Mouse (Mus musculus) hindbrain, embryonic 10.5 days (tissue): ENCODE results near the gene Il6ra. TPM values are rescaled to one million over a fixed set of nuclear protein-coding genes. Genes with fewer than 3 reads are reported as not detected.

Experiments used
- DNase-seq: peaks from one replicate; pipeline ENCODE4 v3.0.0-alpha.2; 2017; ENCODE audit warnings: low spot score
- H3K27ac ChIP-seq: fragments of 300-500 bp; sonication (generic); 2 replicates; pipeline ENCODE4 v1.5.1; 2016; ENCODE audit warnings: mild to moderate bottlenecking, moderate library complexity
- H3K27me3 ChIP-seq: fragments of 300-500 bp; sonication (generic); 2 replicates; pipeline ENCODE4 v1.6.1; 2016; ENCODE audit warnings: mild to moderate bottlenecking; ENCODE audit not compliant: poor library complexity, insufficient read depth, severe bottlenecking
- H3K36me3 ChIP-seq: fragments of 300-500 bp; sonication (generic); 2 replicates; pipeline ENCODE4 v1.6.1; 2016; ENCODE audit warnings: mild to moderate bottlenecking, moderate library complexity
- H3K4me1 ChIP-seq: fragments of 300-500 bp; sonication (generic); replicated peaks from 2 replicates; pipeline ENCODE4 v1.6.1; 2016; ENCODE audit warnings: mild to moderate bottlenecking
- H3K4me3 ChIP-seq: fragments of 300-500 bp; sonication (generic); 2 replicates; pipeline ENCODE4 v1.5.1; 2016; ENCODE audit warnings: mild to moderate bottlenecking, moderate library complexity
- H3K9me3 ChIP-seq: fragments of 300-500 bp; sonication (generic); 2 replicates; pipeline ENCODE4 v1.6.1; 2016; ENCODE audit warnings: mild to moderate bottlenecking, moderate library complexity
- WGBS: fragments of 180-500 bp; shearing (Covaris S2); methylation state at CpG from one replicate; pipeline ENCODE4 v1.1.7; 2016; 5-methylcytosine and 5-hydroxymethylcytosine counted together
- polyA plus RNA-seq: library from polyadenylated mRNA; unstranded; fragments of >200 nt; fragmentation: Nextera tagmentation; extraction: Ambion mirVana; gene quantifications from 2 replicates; pipeline ENCODE4 v1.2.1, GENCODE M21; 2016

The Il6ra gene
- 0.52 and 1.5 TPM in 2 replicates for polyA plus RNA-seq

- Histone ChIP-seq H3K36me3 (no peaks in the 10 kb centered on the region), H3K27ac (peak within 1 kb of the TSS; percentile 75), H3K4me1 (peaks cover 17% of the 10 kb centered on the region), H3K9me3 (no peaks in the 10 kb centered on the region), H3K27me3 (peaks cover 57% of the 10 kb centered on the region), H3K4me3 (peak within 1 kb of the TSS; percentile 61)
- peak; percentile 74 for DNase-seq
- 2% methylated on average over 75 of the region's 75 CpGs for WGBS
Observed at GRCm38 (mm10) chr3:89912543-89913391, at the start of gene Il6ra. Il6ra (minus strand) TSS chr3:89913196.

- Histone ChIP-seq H3K4me3 (peak overlapping the region; percentile 98), H3K27me3 (no peaks in the 10 kb centered on the region), H3K4me1 (peaks cover 66% of the 10 kb centered on the region), H3K9me3 (no peaks in the 10 kb centered on the region), H3K27ac (peak overlapping the region; percentile 97), H3K36me3 (peaks cover 46% of the 10 kb centered on the region)
- WGBS = 13% methylated on average over 14 of the region's 14 CpGs
- peak; percentile 45 for DNase-seq
Observed at GRCm38 (mm10) chr3:89962059-89962750, 49.2 kb upstream of the Il6ra start.

GRCm38 (mm10) chr3:89961436-89961835, 48.4 kb upstream of the Il6ra start:
- H3K27me3 ChIP-seq = no peaks in the 10 kb centered on the region
- peaks cover 66% of the 10 kb centered on the region for H3K4me1 ChIP-seq
- 59% methylated on average over 4 of the region's 4 CpGs for WGBS
- no peaks in the 10 kb centered on the region for H3K9me3 ChIP-seq
- peak overlapping the region; percentile 98 for H3K4me3 ChIP-seq
- DNase-seq = no peak
- H3K27ac ChIP-seq = peak overlapping the region; percentile 97; the same call in 1 of the 2 replicates
- H3K36me3 ChIP-seq = peaks cover 53% of the 10 kb centered on the region

DNA sequence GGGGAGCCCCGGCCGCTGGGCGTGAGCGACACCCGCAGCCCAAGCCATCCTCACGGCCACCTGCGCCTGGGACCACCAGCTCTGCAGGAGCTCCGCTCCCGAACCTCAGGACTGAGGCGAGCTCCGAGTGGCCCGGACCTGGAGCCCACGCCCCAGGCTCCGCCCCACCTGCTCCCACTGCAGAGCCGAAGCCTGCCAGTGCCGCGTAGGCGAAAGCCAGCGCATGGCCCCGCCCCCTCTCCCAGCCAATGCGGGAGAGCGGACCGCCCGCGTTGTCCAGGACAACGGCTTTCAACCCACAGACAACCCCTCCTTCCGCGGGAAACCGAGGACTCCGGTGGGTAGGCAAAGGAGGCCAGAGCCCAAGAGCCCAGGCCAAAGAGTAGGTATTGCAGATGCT, 47.5 kb upstream of the Il6ra start:
- Histone ChIP-seq H3K9me3 (no peaks in the 10 kb centered on the region), H3K4me1 (peaks cover 64% of the 10 kb centered on the region), H3K27me3 (no peaks in the 10 kb centered on the region), H3K36me3 (peaks cover 53% of the 10 kb centered on the region), H3K4me3 (peak overlapping the region; percentile 98), H3K27ac (peak overlapping the region; percentile 87)
- DNase-seq = peak; percentile 91
- WGBS = under 1% methylated on average over 30 of the region's 30 CpGs

DNA sequence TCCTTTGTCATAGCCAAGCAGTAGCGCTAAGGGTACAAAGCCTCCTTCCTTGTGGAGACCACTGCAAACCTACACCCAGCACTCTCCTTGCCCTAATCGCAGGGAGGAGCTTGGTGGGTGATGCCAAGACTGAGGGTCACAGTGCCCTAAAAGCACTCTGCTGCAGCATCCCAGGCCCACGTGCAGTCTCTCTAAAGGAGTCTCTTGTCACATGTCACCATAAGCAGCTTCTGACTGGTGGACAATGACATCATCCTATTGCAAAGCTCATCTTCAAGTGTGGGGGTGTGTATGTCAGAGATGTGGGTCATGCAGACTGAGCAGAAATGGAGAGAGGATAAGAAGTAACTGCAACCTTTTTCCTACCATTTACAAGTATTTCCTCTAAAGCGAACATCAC, 46.4 kb upstream of the Il6ra start:
- no peaks in the 10 kb centered on the region for H3K9me3 ChIP-seq
- 0 out of 2 replicates have a peak overlapping the region, but pooled peaks have one; percentile 23 for H3K27ac ChIP-seq
- peak overlapping the region; percentile 98 for H3K4me3 ChIP-seq
- H3K4me1 ChIP-seq = peaks cover 54% of the 10 kb centered on the region
- peaks cover 53% of the 10 kb centered on the region for H3K36me3 ChIP-seq
- H3K27me3 ChIP-seq = no peaks in the 10 kb centered on the region
- 76% methylated on average over 4 of the region's 4 CpGs for WGBS
- DNase-seq = no peak

DNA sequence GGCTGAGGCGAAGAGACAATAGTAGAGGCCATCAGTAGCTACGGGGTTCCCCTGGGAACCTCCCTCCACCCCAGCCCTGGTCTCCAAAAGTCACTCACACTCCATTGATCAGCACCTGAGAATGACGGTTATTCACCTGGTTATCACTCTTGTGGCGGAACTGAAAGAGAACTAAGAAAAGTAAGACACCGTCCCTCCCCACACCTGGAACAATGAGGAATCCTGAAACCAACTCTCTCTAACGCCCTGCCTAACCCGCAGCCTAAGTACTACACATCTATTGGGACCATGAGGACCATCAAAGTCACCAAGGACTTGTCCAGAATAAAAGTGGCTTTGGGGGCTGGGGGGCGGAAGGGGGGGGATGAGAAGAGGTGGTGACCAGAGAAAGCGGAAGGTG, 44.9 kb upstream of the Il6ra start:
- H3K4me3 ChIP-seq = no peak overlapping the region
- no peak for DNase-seq
- no peaks in the 10 kb centered on the region for H3K9me3 ChIP-seq
- no peaks in the 10 kb centered on the region for H3K27me3 ChIP-seq
- peaks cover 67% of the 10 kb centered on the region for H3K36me3 ChIP-seq
- WGBS = 95% methylated on average over 9 of the region's 9 CpGs
- H3K27ac ChIP-seq = no peak overlapping the region
- peaks cover 41% of the 10 kb centered on the region for H3K4me1 ChIP-seq

GRCm38 (mm10) chr3:89956177-89956971, 43.4 kb upstream of the Il6ra start:
- 94% methylated on average over 7 of the region's 7 CpGs for WGBS
- no peak for DNase-seq

DNA sequence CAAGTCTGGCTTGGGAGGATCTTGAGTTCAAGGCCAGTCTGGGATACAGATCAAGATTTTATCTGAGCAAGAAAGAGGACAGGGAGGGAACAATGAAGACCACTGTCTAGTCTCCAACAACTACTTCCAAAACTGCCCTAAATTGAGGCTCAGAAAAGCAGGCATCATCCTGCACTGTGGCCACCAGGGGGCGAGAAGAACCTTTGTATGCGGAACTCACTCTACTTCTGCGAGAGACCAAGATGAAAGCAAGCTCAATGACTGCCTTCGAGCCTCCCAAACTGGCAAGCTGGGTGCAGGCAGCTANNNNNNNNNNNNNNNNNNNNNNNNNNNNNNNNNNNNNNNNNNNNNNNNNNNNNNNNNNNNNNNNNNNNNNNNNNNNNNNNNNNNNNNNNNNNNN, 40.4 kb upstream of the Il6ra start:
- WGBS = 11% methylated on average over 4 of the region's 4 CpGs
- H3K27me3 ChIP-seq = no peaks in the 10 kb centered on the region
- peaks cover 99% of the 10 kb centered on the region for H3K36me3 ChIP-seq
- DNase-seq = peak; percentile 76
- H3K4me1 ChIP-seq = no peaks in the 10 kb centered on the region
- H3K9me3 ChIP-seq = no peaks in the 10 kb centered on the region
- H3K4me3 ChIP-seq = no peak overlapping the region
- H3K27ac ChIP-seq = no peak overlapping the region

More at GRCm38 (mm10) chr3:89956177-89956971, 43.4 kb upstream of the Il6ra start:
- H3K36me3 ChIP-seq = peaks cover 82% of the 10 kb centered on the region
- no peak overlapping the region for H3K27ac ChIP-seq
- no peaks in the 10 kb centered on the region for H3K9me3 ChIP-seq
- no peaks in the 10 kb centered on the region for H3K27me3 ChIP-seq
- H3K4me1 ChIP-seq = peaks cover 26% of the 10 kb centered on the region
- H3K4me3 ChIP-seq = no peak overlapping the region

DNA sequence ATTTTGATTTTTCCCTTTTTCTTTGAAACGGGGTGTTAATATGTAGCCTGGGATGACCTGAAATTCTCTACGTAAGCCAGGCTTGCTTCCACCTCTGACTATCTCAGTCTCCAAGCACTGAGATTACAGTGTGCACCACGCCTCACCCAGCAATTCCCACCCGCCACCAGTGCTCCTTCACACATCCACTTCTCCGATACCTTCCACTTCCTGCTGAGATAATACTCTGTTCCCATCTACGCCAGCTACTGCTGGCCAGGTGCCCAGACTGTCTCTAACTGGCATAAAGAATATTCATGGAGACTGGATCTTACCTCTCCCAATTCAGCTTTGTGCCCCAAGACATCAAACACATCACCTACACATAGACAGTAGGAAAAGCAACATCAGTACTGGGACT, 35.7 kb upstream of the Il6ra start:
- no peaks in the 10 kb centered on the region for H3K27me3 ChIP-seq
- H3K27ac ChIP-seq = no peak overlapping the region
- no peak overlapping the region for H3K4me3 ChIP-seq
- WGBS = 96% methylated on average over 6 of the region's 6 CpGs
- peaks cover 99% of the 10 kb centered on the region for H3K36me3 ChIP-seq
- no peaks in the 10 kb centered on the region for H3K9me3 ChIP-seq
- no peaks in the 10 kb centered on the region for H3K4me1 ChIP-seq
- no peak for DNase-seq

DNA sequence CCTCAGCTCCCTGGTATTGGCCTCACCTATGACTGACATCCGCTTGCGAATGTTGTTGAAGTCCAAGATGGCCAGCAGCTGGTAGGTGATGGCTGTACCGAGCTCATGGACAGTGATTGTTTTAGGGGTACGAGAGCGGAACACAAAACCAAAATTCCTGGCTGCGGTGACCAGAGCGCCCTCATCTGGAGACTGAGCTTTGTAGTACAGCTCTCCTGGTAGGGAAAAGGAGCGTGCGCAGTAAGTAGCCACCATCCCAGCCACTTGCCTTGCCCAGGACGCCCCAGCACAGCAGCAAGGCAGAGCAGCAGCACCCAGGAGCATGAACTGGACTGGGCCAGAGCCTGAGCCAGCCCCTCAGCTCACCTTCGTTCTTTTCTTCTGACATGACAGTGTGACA, 35.0 kb upstream of the Il6ra start:
- DNase-seq = no peak
- 90% methylated on average over 11 of the region's 11 CpGs for WGBS
- Histone ChIP-seq H3K36me3 (peaks cover 100% of the 10 kb centered on the region), H3K9me3 (no peaks in the 10 kb centered on the region), H3K27me3 (no peaks in the 10 kb centered on the region), H3K4me3 (no peak overlapping the region), H3K27ac (no peak overlapping the region), H3K4me1 (no peaks in the 10 kb centered on the region)

DNA sequence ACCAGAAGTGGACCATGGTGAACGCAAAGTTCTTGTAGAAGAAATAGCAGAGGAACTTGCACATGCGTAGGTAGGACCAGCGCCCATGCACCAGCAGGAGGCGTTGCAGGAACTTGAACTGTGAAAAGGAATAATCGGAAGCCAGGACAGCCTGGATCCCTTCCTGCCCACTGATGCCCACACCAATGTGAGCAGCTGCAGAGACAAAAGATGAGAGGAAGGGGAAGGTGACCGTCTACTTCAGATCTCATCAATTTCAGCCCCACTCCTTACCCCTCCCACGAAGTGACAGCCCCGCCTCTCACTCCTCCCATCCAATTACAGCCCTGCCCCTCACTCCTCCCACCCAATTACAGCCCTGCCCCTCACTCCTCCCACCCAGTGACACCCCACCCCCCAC, 32.0 kb upstream of the Il6ra start:
- Histone ChIP-seq H3K27ac (no peak overlapping the region), H3K4me1 (no peaks in the 10 kb centered on the region), H3K27me3 (no peaks in the 10 kb centered on the region), H3K4me3 (no peak overlapping the region), H3K36me3 (peaks cover 100% of the 10 kb centered on the region), H3K9me3 (no peaks in the 10 kb centered on the region)
- 86% methylated on average over 8 of the region's 8 CpGs for WGBS
- DNase-seq = no peak

GRCm38 (mm10) chr3:89942894-89943293, 29.9 kb upstream of the Il6ra start:
- H3K4me1 ChIP-seq = no peaks in the 10 kb centered on the region
- H3K27me3 ChIP-seq = no peaks in the 10 kb centered on the region
- H3K36me3 ChIP-seq = peaks cover 98% of the 10 kb centered on the region
- no peaks in the 10 kb centered on the region for H3K9me3 ChIP-seq
- no peak overlapping the region for H3K4me3 ChIP-seq
- DNase-seq = no peak
- WGBS = 96% methylated on average over 9 of the region's 9 CpGs
- H3K27ac ChIP-seq = no peak overlapping the region
